Mouse (Mus musculus) lung, postnatal 0 days (tissue): ENCODE measurements around the gene Meltf.

Experiments used
- CTCF ChIP-seq: IDR thresholded peaks from 2 replicates; pipeline ENCODE4 v1.5.1; 2016; ENCODE audit warnings: antibody characterized with exemption, mild to moderate bottlenecking
- EP300 ChIP-seq: IDR thresholded peaks from 2 replicates; pipeline ENCODE4 v1.6.1; 2016; ENCODE audit warnings: antibody characterized with exemption, mild to moderate bottlenecking, control low read depth

- TF ChIP-seq CTCF (no peak), EP300 (no peak)
Observed at GRCm38 (mm10) chr16:31876386-31876785, 2.2 kb upstream of the Meltf start.
